Mouse (Mus musculus) limb, embryonic 15.5 days (tissue): ENCODE measurements around the gene Lzts2. TPM values are rescaled to one million over a fixed set of nuclear protein-coding genes. Genes with fewer than 3 reads are reported as not detected.
"Not testable (repeated sequence)": the region's sequence is repeated elsewhere in the genome, so short reads cannot be mapped to it uniquely, and the experiment has no call there.

Experiments
- ATAC-seq: fragments of 200-750 bp; cut with Nextera tagmentation; 2 replicates; pipeline ENCODE4 v1.8.0; 2017; ENCODE audit warnings: low read depth, moderate TSS enrichment; ENCODE audit not compliant: insufficient number of reproducible peaks, low FRiP score, low TSS enrichment
- H3K27ac ChIP-seq: fragments of 300-500 bp; sonication (generic); 2 replicates; pipeline ENCODE4 v1.5.1; 2015; ENCODE audit warnings: moderate library complexity, mild to moderate bottlenecking, inconsistent platforms
- H3K27me3 ChIP-seq: fragments of 300-500 bp; sonication (generic); 2 replicates; pipeline ENCODE4 v1.6.1; 2015; ENCODE audit warnings: inconsistent platforms
- H3K36me3 ChIP-seq: fragments of 300-500 bp; sonication (generic); 2 replicates; pipeline ENCODE4 v1.6.1; 2015; ENCODE audit warnings: inconsistent platforms
- H3K4me1 ChIP-seq: fragments of 300-500 bp; sonication (generic); 2 replicates; pipeline ENCODE4 v1.6.1; 2015; ENCODE audit warnings: inconsistent platforms
- H3K4me2 ChIP-seq: fragments of 300-500 bp; sonication (generic); 2 replicates; pipeline ENCODE4 v1.6.1; 2015; ENCODE audit warnings: mild to moderate bottlenecking, inconsistent platforms
- H3K4me3 ChIP-seq: fragments of 300-500 bp; sonication (generic); 2 replicates; pipeline ENCODE4 v1.5.1; 2015; ENCODE audit warnings: mild to moderate bottlenecking, inconsistent platforms
- H3K9ac ChIP-seq: fragments of 300-500 bp; sonication (generic); 2 replicates; pipeline ENCODE4 v1.6.1; 2015; ENCODE audit warnings: inconsistent platforms
- H3K9me3 ChIP-seq: fragments of 300-500 bp; sonication (generic); 2 replicates; pipeline ENCODE4 v1.6.1; 2016; ENCODE audit warnings: inconsistent platforms
- WGBS: fragments of 180-500 bp; shearing (Covaris S2); methylation state at CpG from one replicate; pipeline ENCODE4 v1.1.7; 2015; 5-methylcytosine and 5-hydroxymethylcytosine counted together
- polyA plus RNA-seq: library from polyadenylated mRNA; unstranded; fragments of >200 nt; fragmentation: Nextera tagmentation; extraction: Ambion mirVana; gene quantifications from 2 replicates; pipeline ENCODE4 v1.2.1, GENCODE M21; 2015

Lzts2 gene
- polyA plus RNA-seq, 1 experiment from 2014 or later, result 68.3 TPM

- Histone ChIP-seq H3K9ac (no peak overlapping the region), H3K4me2 (no peak overlapping the region), H3K36me3 (peaks cover 39% of the 10 kb centered on the region), H3K27ac (no peak overlapping the region), H3K27me3 (no peaks in the 10 kb centered on the region), H3K4me3 (no peak overlapping the region), H3K4me1 (peaks cover 37% of the 10 kb centered on the region), H3K9me3 (no peaks in the 10 kb centered on the region)
- 36% methylated on average over 8 of the region's 8 CpGs for WGBS
- no peak for ATAC-seq
Observed at GRCm38 (mm10) chr19:45030111-45030510, 15.9 kb downstream of the Lzts2 start.

- Histone ChIP-seq H3K4me1 (peaks cover 37% of the 10 kb centered on the region), H3K9me3 (no peaks in the 10 kb centered on the region), H3K4me3 (peak overlapping the region; percentile 15), H3K27me3 (peaks cover 1% of the 10 kb centered on the region; the same call in 1 of the 2 replicates), H3K36me3 (peaks cover 30% of the 10 kb centered on the region), H3K9ac (no peak overlapping the region), H3K27ac (0 out of 2 replicates have a peak overlapping the region, but pooled peaks have one; percentile 13), H3K4me2 (peak overlapping the region; percentile 42)
- WGBS, result 40% methylated on average over 20 of the region's 20 CpGs
- ATAC-seq, result no peak
Observed at GRCm38 (mm10) chr19:45030746-45031693, 16.8 kb downstream of the Lzts2 start.

GRCm38 (mm10) chr19:45031780-45032179 is 17.6 kb downstream of the Lzts2 start:
- ATAC-seq, result peak; percentile 40; the same call in 1 of the 2 replicates
- H3K27ac ChIP-seq, result no peak overlapping the region
- WGBS, result 23% methylated on average over 4 of the region's 4 CpGs
- no peak overlapping the region for H3K9ac ChIP-seq
- H3K4me1 ChIP-seq, result peaks cover 37% of the 10 kb centered on the region
- H3K27me3 ChIP-seq, result peaks cover 3% of the 10 kb centered on the region; the same call in 1 of the 2 replicates
- no peaks in the 10 kb centered on the region for H3K9me3 ChIP-seq
- H3K36me3 ChIP-seq, result peaks cover 22% of the 10 kb centered on the region
- H3K4me3 ChIP-seq, result no peak overlapping the region
- H3K4me2 ChIP-seq, result no peak overlapping the region

DNA sequence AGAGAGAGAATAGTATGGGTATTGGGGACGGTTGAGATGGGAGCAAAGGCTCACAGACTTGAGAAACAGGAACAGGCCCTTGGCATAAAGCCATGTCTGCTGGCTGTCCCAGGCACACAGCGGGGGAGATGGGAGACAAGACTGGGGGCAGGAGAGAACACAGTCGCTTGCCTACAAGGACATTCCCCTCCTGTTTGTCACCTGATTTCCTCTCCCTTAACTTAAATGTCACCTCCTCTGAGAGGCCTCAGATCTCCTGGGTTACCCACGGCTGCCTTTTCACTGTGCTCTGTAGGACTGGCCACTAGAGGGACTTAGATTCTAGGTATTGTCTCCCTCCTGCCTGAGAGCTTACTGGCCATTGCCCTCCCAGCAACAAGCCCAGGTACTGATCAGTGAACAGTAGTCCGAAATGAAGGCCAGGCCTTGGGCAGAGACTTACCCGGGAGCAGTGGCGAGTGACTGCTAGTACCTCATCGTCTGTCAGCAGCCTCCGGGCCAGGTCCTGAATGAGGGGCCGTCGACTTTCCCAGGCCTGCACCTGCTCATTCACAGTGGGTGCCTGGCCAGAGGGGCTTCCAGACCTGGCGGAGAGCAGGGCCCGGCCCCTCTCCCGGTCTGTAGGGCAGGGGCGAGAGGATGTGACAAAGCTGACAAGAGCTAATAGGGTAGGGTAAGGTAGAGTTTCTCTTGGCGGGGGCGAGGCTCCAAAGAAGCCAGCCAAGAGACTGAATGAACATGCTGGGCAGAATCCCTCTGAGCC is 18.5 kb downstream of the Lzts2 start:
- Histone ChIP-seq H3K9ac (no peak overlapping the region), H3K9me3 (no peaks in the 10 kb centered on the region), H3K4me2 (no peak overlapping the region), H3K36me3 (peaks cover 13% of the 10 kb centered on the region), H3K27ac (no peak overlapping the region), H3K4me1 (peaks cover 34% of the 10 kb centered on the region), H3K4me3 (no peak overlapping the region), H3K27me3 (peaks cover 3% of the 10 kb centered on the region; the same call in 1 of the 2 replicates)
- no peak for ATAC-seq
- WGBS, result 48% methylated on average over 17 of the region's 17 CpGs

DNA sequence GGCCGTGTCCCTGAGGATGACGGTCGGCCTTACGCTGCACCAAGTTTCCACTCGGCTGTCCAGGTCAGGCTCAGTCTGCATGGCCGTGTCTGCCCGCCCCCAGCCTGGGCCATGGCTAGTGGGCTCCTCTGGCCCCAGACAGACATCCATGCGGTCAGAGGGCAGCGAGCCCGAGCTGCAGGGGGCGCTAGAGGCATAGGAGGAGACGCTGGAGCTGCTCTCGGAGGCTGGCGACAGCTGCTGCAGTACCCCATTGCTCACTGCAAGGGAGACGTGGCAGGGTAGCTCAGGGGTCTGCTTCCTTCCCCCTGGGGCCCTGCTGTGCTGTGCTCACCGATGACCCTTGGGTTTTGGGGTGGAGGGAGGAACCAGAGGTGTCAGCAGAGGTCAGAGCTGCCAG is 22.7 kb downstream of the Lzts2 start:
- WGBS, result 35% methylated on average over 16 of the region's 16 CpGs
- no peaks in the 10 kb centered on the region for H3K36me3 ChIP-seq
- H3K27ac ChIP-seq, result no peak overlapping the region
- no peak for ATAC-seq
- peaks cover 12% of the 10 kb centered on the region for H3K4me1 ChIP-seq
- no peak overlapping the region for H3K4me3 ChIP-seq
- no peaks in the 10 kb centered on the region for H3K9me3 ChIP-seq
- H3K4me2 ChIP-seq, result no peak overlapping the region
- H3K27me3 ChIP-seq, result peaks cover 22% of the 10 kb centered on the region
- no peak overlapping the region for H3K9ac ChIP-seq

DNA sequence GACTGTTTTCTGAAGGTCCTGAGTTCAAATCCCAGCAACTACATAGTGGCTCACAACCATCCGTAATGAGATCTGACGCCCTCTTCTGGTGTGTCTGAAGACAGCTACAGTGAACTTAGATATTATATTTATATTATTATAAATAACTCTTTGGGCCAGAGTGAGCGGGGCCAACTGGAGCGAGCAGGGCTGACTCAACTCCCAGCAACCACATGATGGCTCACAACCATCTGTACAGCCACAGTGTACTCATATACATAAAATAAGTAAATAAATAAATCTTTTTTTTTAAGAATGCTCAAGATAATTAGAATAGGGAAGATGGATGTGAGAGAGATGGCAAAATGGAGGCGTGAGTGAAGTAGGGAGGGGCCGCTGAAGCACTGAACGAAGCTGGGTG is 24.0 kb downstream of the Lzts2 start:
- H3K27me3 ChIP-seq, result peaks cover 22% of the 10 kb centered on the region
- not testable (repeated sequence) for H3K4me2 ChIP-seq, H3K36me3 ChIP-seq, H3K4me1 ChIP-seq, H3K4me3 ChIP-seq, H3K9me3 ChIP-seq, H3K27ac ChIP-seq, H3K9ac ChIP-seq, ATAC-seq
- 86% methylated on average over 7 of the region's 7 CpGs for WGBS

DNA sequence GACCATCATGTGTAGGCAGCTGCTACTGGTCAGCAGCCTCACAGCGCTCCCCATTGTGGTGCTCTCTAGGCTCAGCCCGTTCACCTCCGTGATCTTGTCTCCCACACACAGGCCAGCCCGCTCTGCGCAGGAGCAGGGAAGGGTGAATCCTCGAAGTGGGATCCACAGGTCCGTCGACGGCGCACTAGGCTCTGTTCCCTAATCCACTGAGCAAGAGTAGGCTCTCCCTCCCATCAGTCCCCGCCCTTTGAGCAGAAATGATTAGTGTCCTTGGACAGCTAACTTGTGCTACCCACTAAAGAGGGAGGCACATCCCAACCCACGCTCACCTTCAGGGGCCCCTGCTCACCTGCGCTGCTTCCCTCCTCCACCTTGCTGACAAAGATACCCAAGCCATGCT is 26.0 kb downstream of the Lzts2 start:
- Histone ChIP-seq H3K36me3 (no peaks in the 10 kb centered on the region), H3K9ac (no peak overlapping the region), H3K4me2 (no peak overlapping the region), H3K4me1 (no peaks in the 10 kb centered on the region), H3K4me3 (no peak overlapping the region), H3K27me3 (peaks cover 33% of the 10 kb centered on the region), H3K9me3 (no peaks in the 10 kb centered on the region), H3K27ac (no peak overlapping the region)
- 44% methylated on average over 13 of the region's 13 CpGs for WGBS
- ATAC-seq, result no peak

- no peak for ATAC-seq
- peaks cover under 1% of the 10 kb centered on the region; the same call in 1 of the 2 replicates for H3K36me3 ChIP-seq
- no peaks in the 10 kb centered on the region for H3K9me3 ChIP-seq
- H3K4me1 ChIP-seq, result peaks cover 29% of the 10 kb centered on the region
- H3K27ac ChIP-seq, result no peak overlapping the region
- WGBS, result 67% methylated on average over 11 of the region's 11 CpGs
- H3K4me3 ChIP-seq, result no peak overlapping the region
- H3K4me2 ChIP-seq, result no peak overlapping the region
- peaks cover 36% of the 10 kb centered on the region for H3K27me3 ChIP-seq
- no peak overlapping the region for H3K9ac ChIP-seq
Observed at GRCm38 (mm10) chr19:45044389-45044927, 30.2 kb downstream of the Lzts2 start.

DNA sequence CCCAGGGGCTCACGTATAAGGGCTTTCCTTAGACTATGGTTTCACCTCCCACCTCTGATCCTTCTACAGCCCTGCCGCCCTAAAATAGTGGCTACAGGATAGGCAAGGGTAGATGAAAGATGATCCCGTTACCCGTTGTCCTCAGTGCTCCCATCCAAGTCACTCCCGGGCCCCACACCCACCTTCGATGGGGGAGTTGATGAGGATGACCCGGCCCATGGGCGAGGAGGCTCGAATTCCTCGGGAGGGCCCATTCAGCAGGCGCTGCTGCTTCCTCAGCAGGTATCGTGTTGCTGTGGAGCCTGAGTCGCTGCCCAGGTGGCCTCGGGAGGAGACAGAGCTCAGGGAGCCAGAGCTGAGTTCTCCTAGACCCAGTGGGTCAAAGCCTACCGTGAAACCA is 31.0 kb downstream of the Lzts2 start:
- Histone ChIP-seq H3K4me2 (no peak overlapping the region), H3K9me3 (no peaks in the 10 kb centered on the region), H3K36me3 (peaks cover 8% of the 10 kb centered on the region; the same call in 1 of the 2 replicates), H3K4me1 (peaks cover 31% of the 10 kb centered on the region), H3K9ac (no peak overlapping the region), H3K4me3 (no peak overlapping the region), H3K27me3 (peaks cover 29% of the 10 kb centered on the region), H3K27ac (no peak overlapping the region)
- ATAC-seq, result no peak
- WGBS, result 29% methylated on average over 15 of the region's 15 CpGs

- peaks cover 24% of the 10 kb centered on the region for H3K27me3 ChIP-seq
- peaks cover 31% of the 10 kb centered on the region for H3K4me1 ChIP-seq
- 0 out of 2 replicates have a peak within 1 kb of the TSS, but pooled peaks have one; percentile 96 for H3K27ac ChIP-seq
- 0 out of 2 replicates have a peak within 1 kb of the TSS, but pooled peaks have one; percentile 50 for H3K9ac ChIP-seq
- 74% methylated on average over 5 of the region's 5 CpGs for WGBS
- no peaks in the 10 kb centered on the region for H3K9me3 ChIP-seq
- peaks cover 10% of the 10 kb centered on the region for H3K36me3 ChIP-seq
- H3K4me2 ChIP-seq, result peak within 1 kb of the TSS; percentile 87
- ATAC-seq, result no peak
- peak within 1 kb of the TSS; percentile 57 for H3K4me3 ChIP-seq
Observed at GRCm38 (mm10) chr19:45045651-45046050, 31.4 kb downstream of the Lzts2 start, which contains the start of gene Pdzd7. Gene Pdzd7 (minus strand): TSS chr19:45045717.

GRCm38 (mm10) chr19:45046523-45047321 is 32.5 kb downstream of the Lzts2 start:
- no peaks in the 10 kb centered on the region for H3K9me3 ChIP-seq
- ATAC-seq, result no peak
- WGBS, result 2% methylated on average over 34 of the region's 34 CpGs
- peaks cover 24% of the 10 kb centered on the region for H3K27me3 ChIP-seq
- H3K9ac ChIP-seq, result peak overlapping the region; percentile 50; the same call in 1 of the 2 replicates
- H3K4me3 ChIP-seq, result peak overlapping the region; percentile 57
- peak overlapping the region; percentile 87 for H3K4me2 ChIP-seq
- peaks cover 31% of the 10 kb centered on the region for H3K4me1 ChIP-seq
- peak overlapping the region; percentile 96 for H3K27ac ChIP-seq
- peaks cover 16% of the 10 kb centered on the region for H3K36me3 ChIP-seq
